Mouse (Mus musculus) midbrain, embryonic 14.5 days (tissue): ENCODE data around the gene Nav3. TPM values are rescaled to one million over a fixed set of nuclear protein-coding genes. Genes with fewer than 3 reads are reported as not detected.

Experiments used
- ATAC-seq: fragments of 200-750 bp; cut with Nextera tagmentation; 2 replicates; pipeline ENCODE4 v1.8.0; 2017; ENCODE audit warnings: moderate number of reproducible peaks, moderate library complexity; ENCODE audit not compliant: low FRiP score, low TSS enrichment
- DNase-seq: peaks from one replicate; pipeline ENCODE4 v3.0.0-alpha.2; 2015
- H3K27ac ChIP-seq: fragments of 300-500 bp; sonication (generic); replicated peaks from 2 replicates; pipeline ENCODE4 v1.5.1; 2014; ENCODE audit warnings: mild to moderate bottlenecking, low read depth, low read length, moderate library complexity
- H3K27me3 ChIP-seq: fragments of 300-500 bp; sonication (generic); 2 replicates; pipeline ENCODE4 v1.6.1; 2014; ENCODE audit warnings: low read length, control low read depth, mixed read lengths; ENCODE audit not compliant: control insufficient read depth, insufficient read depth
- H3K36me3 ChIP-seq: fragments of 300-500 bp; sonication (generic); 2 replicates; pipeline ENCODE4 v1.6.1; 2014; ENCODE audit warnings: low read length, control low read depth; ENCODE audit not compliant: control insufficient read depth, insufficient read depth
- H3K4me1 ChIP-seq: fragments of 300-500 bp; sonication (generic); 2 replicates; pipeline ENCODE4 v1.6.1; 2014; ENCODE audit warnings: mild to moderate bottlenecking, antibody characterized with exemption, low read length, control low read depth; ENCODE audit not compliant: control insufficient read depth, insufficient read depth
- H3K4me2 ChIP-seq: fragments of 300-500 bp; sonication (generic); 2 replicates; pipeline ENCODE4 v1.6.1; 2014; ENCODE audit warnings: mild to moderate bottlenecking, low read length, moderate library complexity
- H3K4me3 ChIP-seq: fragments of 300-500 bp; sonication (generic); replicated peaks from 2 replicates; pipeline ENCODE4 v1.5.1; 2014; ENCODE audit warnings: low read depth, low read length
- H3K9ac ChIP-seq: fragments of 300-500 bp; sonication (generic); replicated peaks from 2 replicates; pipeline ENCODE4 v1.6.1; 2014; ENCODE audit warnings: mild to moderate bottlenecking, low read length, moderate library complexity
- H3K9me3 ChIP-seq: fragments of 300-500 bp; sonication (generic); 2 replicates; pipeline ENCODE4 v1.6.1; 2016; ENCODE audit warnings: low read length, control low read depth, mixed read lengths; ENCODE audit not compliant: control insufficient read depth
- WGBS: fragments of 180-500 bp; shearing (Covaris S2); extraction: QIAGEN DNeasy Blood & Tissue Kit; methylation state at CpG from one replicate; pipeline ENCODE4 v1.1.7; 2014; 5-methylcytosine and 5-hydroxymethylcytosine counted together
- polyA plus RNA-seq: library from polyadenylated mRNA; unstranded; fragments of >200 nt; fragmentation: Nextera tagmentation; extraction: Ambion mirVana; gene quantifications from 2 replicates; pipeline ENCODE4 v1.2.1, GENCODE M21; 2014

Nav3 gene
- polyA plus RNA-seq, 1 experiment from 2014 or later, result 26.9 TPM

- peak; percentile 87 for DNase-seq
- H3K36me3 ChIP-seq, result no peaks in the 10 kb centered on the region
- H3K4me3 ChIP-seq, result no peak overlapping the region
- no peak for ATAC-seq
- no peak overlapping the region for H3K4me2 ChIP-seq
- H3K9ac ChIP-seq, result no peak overlapping the region
- no peaks in the 10 kb centered on the region for H3K4me1 ChIP-seq
- H3K9me3 ChIP-seq, result no peaks in the 10 kb centered on the region
- no peak overlapping the region for H3K27ac ChIP-seq
- WGBS, result 22% methylated on average over 4 of the region's 4 CpGs
- H3K27me3 ChIP-seq, result no peaks in the 10 kb centered on the region
Observed at GRCm38 (mm10) chr10:109864708-109865107, 591.3 kb downstream of the Nav3 start.

- H3K27me3 ChIP-seq, result no peaks in the 10 kb centered on the region
- 58% methylated on average over 2 of the region's 2 CpGs for WGBS
- no peak overlapping the region for H3K4me2 ChIP-seq
- no peak overlapping the region for H3K4me3 ChIP-seq
- H3K9me3 ChIP-seq, result no peaks in the 10 kb centered on the region
- H3K9ac ChIP-seq, result no peak overlapping the region
- no peak overlapping the region for H3K27ac ChIP-seq
- ATAC-seq, result no peak
- no peaks in the 10 kb centered on the region for H3K36me3 ChIP-seq
- DNase-seq, result peak; percentile 83
- no peaks in the 10 kb centered on the region for H3K4me1 ChIP-seq
Observed at GRCm38 (mm10) chr10:109861275-109861674, 594.7 kb downstream of the Nav3 start.

GRCm38 (mm10) chr10:109858568-109858967 is 597.4 kb downstream of the Nav3 start:
- WGBS, result 86% methylated on average over 2 of the region's 2 CpGs
- DNase-seq (no peak), ATAC-seq (no peak)

GRCm38 (mm10) chr10:109852392-109852791 is 603.6 kb downstream of the Nav3 start:
- 60% methylated on average over 7 of the region's 7 CpGs for WGBS
- DNase-seq (no peak), ATAC-seq (no peak)
- no peak overlapping the region for H3K9ac ChIP-seq
- no peak overlapping the region for H3K4me2 ChIP-seq
- H3K4me1 ChIP-seq, result no peaks in the 10 kb centered on the region
- H3K9me3 ChIP-seq, result no peaks in the 10 kb centered on the region
- H3K36me3 ChIP-seq, result peaks cover 9% of the 10 kb centered on the region; the same call in 1 of the 2 replicates
- no peak overlapping the region for H3K4me3 ChIP-seq
- H3K27me3 ChIP-seq, result no peaks in the 10 kb centered on the region
- no peak overlapping the region for H3K27ac ChIP-seq

More at GRCm38 (mm10) chr10:109858568-109858967, 597.4 kb downstream of the Nav3 start:
- Histone ChIP-seq H3K27ac (no peak overlapping the region), H3K9ac (no peak overlapping the region), H3K9me3 (no peaks in the 10 kb centered on the region), H3K4me3 (no peak overlapping the region), H3K4me2 (no peak overlapping the region), H3K36me3 (no peaks in the 10 kb centered on the region), H3K4me1 (no peaks in the 10 kb centered on the region), H3K27me3 (no peaks in the 10 kb centered on the region)

GRCm38 (mm10) chr10:109847631-109848030 is 608.4 kb downstream of the Nav3 start:
- peaks cover 4% of the 10 kb centered on the region; the same call in 1 of the 2 replicates for H3K36me3 ChIP-seq
- ATAC-seq, result no peak
- whole genome bisulfite sequencing, result 88% methylated on average over 4 of the region's 4 CpGs

GRCm38 (mm10) chr10:109843661-109844060 is 612.3 kb downstream of the Nav3 start:
- no peaks in the 10 kb centered on the region for H3K27me3 ChIP-seq
- H3K4me3 ChIP-seq, result no peak overlapping the region
- no peaks in the 10 kb centered on the region for H3K9me3 ChIP-seq
- no peak overlapping the region for H3K9ac ChIP-seq
- no peak overlapping the region for H3K4me2 ChIP-seq
- no peaks in the 10 kb centered on the region for H3K36me3 ChIP-seq
- DNase-seq (no peak), ATAC-seq (no peak)
- no peaks in the 10 kb centered on the region for H3K4me1 ChIP-seq
- 82% methylated on average over 4 of the region's 4 CpGs for WGBS
- H3K27ac ChIP-seq, result no peak overlapping the region

More at GRCm38 (mm10) chr10:109847631-109848030, 608.4 kb downstream of the Nav3 start:
- Histone ChIP-seq H3K4me2 (no peak overlapping the region), H3K27ac (no peak overlapping the region), H3K9me3 (no peaks in the 10 kb centered on the region), H3K27me3 (no peaks in the 10 kb centered on the region), H3K4me1 (no peaks in the 10 kb centered on the region), H3K4me3 (no peak overlapping the region), H3K9ac (no peak overlapping the region)
- DNase-seq, result no peak

- peak overlapping the region; percentile 82 for H3K27ac ChIP-seq
- peak overlapping the region; percentile 57 for H3K9ac ChIP-seq
- H3K9me3 ChIP-seq, result no peaks in the 10 kb centered on the region
- peak overlapping the region; percentile 39 for H3K4me3 ChIP-seq
- 0 out of 2 replicates have a peak, but pooled peaks cover 9% of the 10 kb centered on the region for H3K4me1 ChIP-seq
- H3K4me2 ChIP-seq, result peak overlapping the region; percentile 64
- WGBS, result 7% methylated on average over 18 of the region's 18 CpGs
- no peaks in the 10 kb centered on the region for H3K27me3 ChIP-seq
- ATAC-seq, result peak; percentile 78
- no peaks in the 10 kb centered on the region for H3K36me3 ChIP-seq
- DNase-seq, result peak; percentile 80
Observed at GRCm38 (mm10) chr10:109832768-109833291, 623.2 kb downstream of the Nav3 start.

GRCm38 (mm10) chr10:109806782-109807493 is 649.1 kb downstream of the Nav3 start:
- Histone ChIP-seq H3K4me1 (no peaks in the 10 kb centered on the region), H3K4me3 (no peak overlapping the region), H3K27ac (no peak overlapping the region), H3K9me3 (no peaks in the 10 kb centered on the region), H3K36me3 (no peaks in the 10 kb centered on the region), H3K4me2 (no peak overlapping the region), H3K9ac (no peak overlapping the region), H3K27me3 (no peaks in the 10 kb centered on the region)
- WGBS, result 79% methylated on average over 5 of the region's 5 CpGs
- DNase-seq (no peak), ATAC-seq (no peak)

GRCm38 (mm10) chr10:109803441-109803840 is 652.6 kb downstream of the Nav3 start:
- Histone ChIP-seq H3K27ac (no peak overlapping the region), H3K27me3 (no peaks in the 10 kb centered on the region), H3K9ac (no peak overlapping the region), H3K9me3 (no peaks in the 10 kb centered on the region), H3K4me2 (no peak overlapping the region), H3K36me3 (no peaks in the 10 kb centered on the region), H3K4me1 (no peaks in the 10 kb centered on the region), H3K4me3 (no peak overlapping the region)
- ATAC-seq, result no peak
- DNase-seq, result peak; percentile 37
